Mouse (Mus musculus) MEL (cell line): ENCODE measurements around the gene Med4. TPM values are rescaled to one million over a fixed set of nuclear protein-coding genes. Genes with fewer than 3 reads are reported as not detected.
A peak's percentile ranks its signal among the peaks of the same experiment; 100 is the strongest.

Experiments used
- DNase-seq: peaks from one replicate; pipeline ENCODE4 v3.0.0; 2011; ENCODE audit warnings: low read depth, low spot score
- H3K27ac ChIP-seq: 2 replicates; pipeline ENCODE4 v1.5.1; 2012; ENCODE audit warnings: low read depth, mild to moderate bottlenecking, control low read depth, low read length, moderate library complexity; ENCODE audit not compliant: control insufficient read depth
- H3K27me3 ChIP-seq, 2 experiments: fragments of 150-350 bp in 1 of 2; sonication (generic) in 1 of 2; 2 replicates each; pipeline ENCODE4 v1.6.1; 2012; ENCODE audit warnings: low read length in 2 of 2, mild to moderate bottlenecking in 2 of 2, improper control_type of control experiment in 1 of 2, moderate library complexity in 1 of 2; ENCODE audit not compliant: insufficient read depth in 2 of 2, control insufficient read depth in 1 of 2
- H3K36me3 ChIP-seq, 2 experiments: 2 replicates each; pipeline ENCODE4 v1.6.1; 2012 to 2014; ENCODE audit warnings: low read length in 2 of 2, improper control_type of control experiment in 1 of 2, inconsistent platforms in 1 of 2, mild to moderate bottlenecking in 1 of 2; ENCODE audit not compliant: insufficient read depth in 2 of 2, control insufficient read depth in 1 of 2
- H3K4me1 ChIP-seq, 2 experiments: fragments of 150-350 bp in 1 of 2; sonication (generic) in 1 of 2; 2 replicates each; pipeline ENCODE4 v1.6.1; 2012; ENCODE audit warnings: low read length in 2 of 2, improper control_type of control experiment in 1 of 2, mild to moderate bottlenecking in 1 of 2; ENCODE audit not compliant: insufficient read depth in 2 of 2, control insufficient read depth in 1 of 2
- H3K4me3 ChIP-seq, 2 experiments: fragments of 150-350 bp in 1 of 2; sonication (generic) in 1 of 2; 2 replicates each; pipeline ENCODE4 v1.5.1; 2012; ENCODE audit warnings: low read depth in 2 of 2, low read length in 2 of 2, mild to moderate bottlenecking in 2 of 2, moderate library complexity in 2 of 2, control low read depth in 1 of 2, improper control_type of control experiment in 1 of 2; ENCODE audit not compliant: control insufficient read depth in 1 of 2, insufficient read depth in 1 of 2
- H3K79me2 ChIP-seq: 2 replicates; pipeline ENCODE4 v1.6.1; 2012; ENCODE audit warnings: mild to moderate bottlenecking, low read length, moderate library complexity; ENCODE audit not compliant: control insufficient read depth, poor library complexity, insufficient read depth
- H3K9ac ChIP-seq: 2 replicates; pipeline ENCODE4 v1.6.1; 2012; ENCODE audit warnings: low read depth, mild to moderate bottlenecking, control low read depth, low read length, moderate library complexity; ENCODE audit not compliant: control insufficient read depth, poor library complexity, severe bottlenecking
- H3K9me3 ChIP-seq: fragments of 150-350 bp; sonication (generic); replicated peaks from 2 replicates; pipeline ENCODE4 v1.6.1; 2012; ENCODE audit warnings: mild to moderate bottlenecking, low read length, improper control_type of control experiment, moderate library complexity; ENCODE audit not compliant: insufficient read depth
- BHLHE40 ChIP-seq: IDR thresholded peaks from 2 replicates; pipeline ENCODE4 v1.6.1; 2012; ENCODE audit warnings: low read depth, mild to moderate bottlenecking, inconsistent platforms, low read length, improper control_type of control experiment, borderline replicate concordance
- CHD1 ChIP-seq: IDR thresholded peaks from 2 replicates; pipeline ENCODE4 v1.6.1; 2012; ENCODE audit warnings: low read depth, mild to moderate bottlenecking, inconsistent platforms, low read length, improper control_type of control experiment
- CHD2 ChIP-seq: IDR thresholded peaks from 2 replicates; pipeline ENCODE4 v1.6.1; 2011; ENCODE audit warnings: low read length, improper control_type of control experiment
- CTCF ChIP-seq, 3 experiments: IDR thresholded peaks in 2 of 3; conservative IDR thresholded peaks in 1 of 3; 2 replicates each; pipeline ENCODE4 v1.5.1; 2011 to 2012; ENCODE audit warnings: low read length in 3 of 3, low read depth in 2 of 3, mild to moderate bottlenecking in 2 of 3, improper control_type of control experiment in 1 of 3, inconsistent platforms in 1 of 3, mixed read lengths in 1 of 3, moderate library complexity in 1 of 3; ENCODE audit not compliant: control insufficient read depth in 1 of 3, insufficient read depth in 1 of 3, poor library complexity in 1 of 3, severe bottlenecking in 1 of 3
- E2F4 ChIP-seq: IDR thresholded peaks from 2 replicates; pipeline ENCODE4 v1.6.1; 2011; ENCODE audit warnings: low read depth, low read length, improper control_type of control experiment, borderline replicate concordance
- EP300 ChIP-seq, 2 experiments: IDR thresholded peaks; 2 replicates each; pipeline ENCODE4 v1.6.1; 2011; ENCODE audit warnings: improper control_type of control experiment in 2 of 2, low read length in 2 of 2, low read depth in 1 of 2, mild to moderate bottlenecking in 1 of 2
- ETS1 ChIP-seq: IDR thresholded peaks from 2 replicates; pipeline ENCODE4 v1.6.1; 2012; ENCODE audit warnings: low read depth, mild to moderate bottlenecking, inconsistent platforms, low read length, improper control_type of control experiment, moderate library complexity
- GATA1 ChIP-seq: IDR thresholded peaks from 2 replicates; pipeline ENCODE4 v1.6.1; 2011; ENCODE audit warnings: low read depth, low read length, improper control_type of control experiment
- HCFC1 ChIP-seq: IDR thresholded peaks from 2 replicates; pipeline ENCODE4 v1.6.1; 2012; ENCODE audit warnings: low read depth, mild to moderate bottlenecking, inconsistent platforms, low read length, improper control_type of control experiment, moderate library complexity
- JUND ChIP-seq: IDR thresholded peaks from 2 replicates; pipeline ENCODE4 v1.6.1; 2011; ENCODE audit warnings: low read depth, mild to moderate bottlenecking, improper control_type of control experiment, low read length
- MAFK ChIP-seq: IDR thresholded peaks from 2 replicates; pipeline ENCODE4 v1.6.1; 2011; ENCODE audit warnings: low read depth, mild to moderate bottlenecking, low read length, improper control_type of control experiment, borderline replicate concordance
- MAX ChIP-seq: IDR thresholded peaks from 2 replicates; pipeline ENCODE4 v1.6.1; 2011; ENCODE audit warnings: low read length, improper control_type of control experiment
- MEF2A ChIP-seq: IDR thresholded peaks from 2 replicates; pipeline ENCODE4 v1.6.1; 2014; ENCODE audit warnings: low read depth, mild to moderate bottlenecking, inconsistent platforms, low read length, improper control_type of control experiment; ENCODE audit not compliant: poor library complexity, insufficient replicate concordance, severe bottlenecking; ENCODE audit errors: extremely low read depth
- MXI1 ChIP-seq: IDR thresholded peaks from 2 replicates; pipeline ENCODE4 v1.6.1; 2011; ENCODE audit warnings: mild to moderate bottlenecking, low read depth, low read length, improper control_type of control experiment
- MYB ChIP-seq: IDR thresholded peaks from 2 replicates; pipeline ENCODE4 v1.6.1; 2011; ENCODE audit warnings: mild to moderate bottlenecking, low read depth, low read length, improper control_type of control experiment
- MYC ChIP-seq: IDR thresholded peaks from 2 replicates; pipeline ENCODE4 v1.6.1; 2011; ENCODE audit warnings: low read depth, mild to moderate bottlenecking, low read length, improper control_type of control experiment, moderate library complexity
- NELFE ChIP-seq: IDR thresholded peaks from 2 replicates; pipeline ENCODE4 v1.6.1; 2011; ENCODE audit warnings: low read depth, low read length, improper control_type of control experiment
- NRF1 ChIP-seq: IDR thresholded peaks from 2 replicates; pipeline ENCODE4 v1.6.1; 2014; ENCODE audit warnings: low read depth, mild to moderate bottlenecking, inconsistent platforms, low read length, improper control_type of control experiment, moderate library complexity; ENCODE audit not compliant: poor library complexity, insufficient read depth, severe bottlenecking
- POLR2A ChIP-seq, 2 experiments: IDR thresholded peaks; 2 replicates each; pipeline ENCODE4 v1.6.1; 2011 to 2012; ENCODE audit warnings: low read length in 2 of 2, mild to moderate bottlenecking in 2 of 2, control low read depth in 1 of 2, improper control_type of control experiment in 1 of 2, low read depth in 1 of 2, moderate library complexity in 1 of 2; ENCODE audit not compliant: control insufficient read depth in 1 of 2, insufficient read depth in 1 of 2, poor library complexity in 1 of 2
- POLR2AphosphoS2 ChIP-seq: IDR thresholded peaks from 2 replicates; pipeline ENCODE4 v1.6.1; 2011; ENCODE audit warnings: low read length, improper control_type of control experiment
- POLR2AphosphoS5 ChIP-seq: IDR thresholded peaks from 2 replicates; pipeline ENCODE4 v1.6.1; 2012; ENCODE audit warnings: low read depth, borderline replicate concordance, mild to moderate bottlenecking, inconsistent platforms, low read length, moderate library complexity, mixed read lengths
- RAD21 ChIP-seq: IDR thresholded peaks from 2 replicates; pipeline ENCODE4 v1.6.1; 2011; ENCODE audit warnings: mild to moderate bottlenecking, low read depth, low read length, improper control_type of control experiment
- SMC3 ChIP-seq: IDR thresholded peaks from 2 replicates; pipeline ENCODE4 v1.6.1; 2011; ENCODE audit warnings: low read depth, low read length, improper control_type of control experiment
- TAL1 ChIP-seq: IDR thresholded peaks from 2 replicates; pipeline ENCODE4 v1.6.1; 2012; ENCODE audit warnings: mild to moderate bottlenecking, inconsistent platforms, low read length, moderate library complexity, mixed read lengths
- TBP ChIP-seq: IDR thresholded peaks from 2 replicates; pipeline ENCODE4 v1.8.0; 2011; ENCODE audit warnings: low read depth, low read length, improper control_type of control experiment
- UBTF ChIP-seq: IDR thresholded peaks from 2 replicates; pipeline ENCODE4 v1.6.1; 2012; ENCODE audit warnings: low read depth, mild to moderate bottlenecking, inconsistent platforms, low read length, improper control_type of control experiment, moderate library complexity, borderline replicate concordance; ENCODE audit not compliant: insufficient read depth
- USF1 ChIP-seq: IDR thresholded peaks from 2 replicates; pipeline ENCODE4 v1.6.1; 2014; ENCODE audit warnings: low read depth, mild to moderate bottlenecking, inconsistent platforms, low read length, improper control_type of control experiment, moderate library complexity
- USF2 ChIP-seq, 2 experiments: IDR thresholded peaks; 2 replicates each; pipeline ENCODE4 v1.6.1; 2011 to 2012; ENCODE audit warnings: improper control_type of control experiment in 2 of 2, low read length in 2 of 2, borderline replicate concordance in 1 of 2, inconsistent platforms in 1 of 2, low read depth in 1 of 2, mild to moderate bottlenecking in 1 of 2; ENCODE audit not compliant: insufficient read depth in 1 of 2
- ZKSCAN1 ChIP-seq: IDR thresholded peaks from 2 replicates; pipeline ENCODE4 v1.6.1; 2012; ENCODE audit warnings: low read depth, mild to moderate bottlenecking, inconsistent platforms, low read length, improper control_type of control experiment, moderate library complexity
- ZMIZ1 ChIP-seq: IDR thresholded peaks from 2 replicates; pipeline ENCODE4 v1.6.1; 2012; ENCODE audit warnings: low read depth, mild to moderate bottlenecking, inconsistent platforms, low read length, improper control_type of control experiment, moderate library complexity
- ZNF384 ChIP-seq: IDR thresholded peaks from 2 replicates; pipeline ENCODE4 v1.6.1; 2012; ENCODE audit warnings: low read depth, mild to moderate bottlenecking, inconsistent platforms, low read length, improper control_type of control experiment
- polyA plus RNA-seq, 2 experiments: library from polyadenylated mRNA; stranded (reverse) in 1 of 2; unstranded in 1 of 2; fragments of >175 nt in 1 of 2; fragments of >200 nt in 1 of 2; gene quantifications; 2 replicates each; pipeline versions ENCODE4 v1.2.1 to v1.2.4; 2012; ENCODE audit warnings: low replicate concordance in 2 of 2, low read depth in 1 of 2; ENCODE audit not compliant: insufficient read length in 2 of 2, insufficient read depth in 1 of 2, missing spikeins in 1 of 2
- total RNA-seq: library from RNA; depleted of rRNA; stranded (reverse); fragments of 300-350 nt; gene quantifications from 2 replicates; pipeline ENCODE4 v1.2.3, GENCODE M21; 2012

Med4 gene
- total and polyA plus RNA-seq, 3 experiments: 62.2 to 69.2 TPM; not detected in 1

- 0 out of 4 replicates have a peak, but pooled peaks cover 2 to 7% of the 10 kb centered on the region in 2 experiments for H3K4me1 ChIP-seq
- DNase-seq: no peak
- H3K27me3 ChIP-seq: no peaks in the 10 kb centered on the region
- no peaks in the 10 kb centered on the region for H3K9me3 ChIP-seq
- TF ChIP-seq MAX (no peak), CTCF (IDR thresholded peaks at IDR 0.05 in 2 of 3, conservative IDR thresholded peaks at IDR 0.05 in 1 of 3; ENCODE audit: control insufficient read depth in 1 of 3, insufficient read depth in 1 of 3, low read depth in 2 of 3, low read length in 3 of 3, poor library complexity in 1 of 3, severe bottlenecking in 1 of 3) (no peak), E2F4 (no peak), EP300 (IDR thresholded peaks at IDR 0.05; ENCODE audit: low read depth in 1 of 2, low read length in 2 of 2) (no peak), NRF1 (no peak), RAD21 (no peak), MYB (no peak), TAL1 (no peak), POLR2AphosphoS2 (no peak), BHLHE40 (no peak), GATA1 (no peak), ZKSCAN1 (no peak), ZMIZ1 (no peak), MYC (no peak), USF2 (IDR thresholded peaks at IDR 0.05; ENCODE audit: borderline replicate concordance in 1 of 2, insufficient read depth in 1 of 2, low read depth in 1 of 2, low read length in 2 of 2) (no peak), CHD1 (no peak), HCFC1 (no peak), POLR2AphosphoS5 (no peak), UBTF (no peak), MAFK (no peak)
- TF ChIP-seq, all 39 proteins: peak for 0
- H3K27ac ChIP-seq: no peak overlapping the region
- H3K4me3 ChIP-seq: no peak overlapping the region
- 0 out of 4 replicates have a peak, but pooled peaks cover 0 to 2% of the 10 kb centered on the region in 2 experiments for H3K36me3 ChIP-seq
- H3K9ac ChIP-seq: no peak overlapping the region
- H3K79me2 ChIP-seq: no peaks in the 10 kb centered on the region
These were observed 34.0 kb downstream of the Med4 start for GRCm38 (mm10) chr14:73543781-73544180.

- Histone ChIP-seq H3K9me3 (no peaks in the 10 kb centered on the region), H3K27ac (no peak overlapping the region), H3K27me3 (no peaks in the 10 kb centered on the region), H3K79me2 (no peaks in the 10 kb centered on the region), H3K4me3 (no peak overlapping the region)
- peak; percentile 30 for DNase-seq
- no peak for TF ChIP-seq ZNF384
- TF ChIP-seq ETS1: no peak
- TF ChIP-seq USF1: peak; percentile 77
- no peak for TF ChIP-seq CHD2
- no peak for TF ChIP-seq SMC3
- TF ChIP-seq UBTF: no peak
- TF ChIP-seq TBP: no peak
- TF ChIP-seq E2F4: no peak
- TF ChIP-seq ZMIZ1: no peak
- no peak for TF ChIP-seq POLR2AphosphoS5
- TF ChIP-seq MAX: no peak
- no peak for TF ChIP-seq MXI1
- TF ChIP-seq NELFE: no peak
- no peak for TF ChIP-seq USF2 (IDR thresholded peaks at IDR 0.05; ENCODE audit: borderline replicate concordance in 1 of 2, insufficient read depth in 1 of 2, low read depth in 1 of 2, low read length in 2 of 2)
- no peak for TF ChIP-seq MEF2A
- TF ChIP-seq GATA1: peak; percentile 33; the same call in 1 of the 2 replicates
- TF ChIP-seq JUND: no peak
- TF ChIP-seq POLR2A (IDR thresholded peaks at IDR 0.05; ENCODE audit: control insufficient read depth in 1 of 2, insufficient read depth in 1 of 2, low read depth in 1 of 2, low read length in 2 of 2, poor library complexity in 1 of 2): no peak
- TF ChIP-seq, all 39 proteins: peak for 2
- Histone ChIP-seq H3K9ac (no peak overlapping the region), H3K4me1 (peaks cover 5 to 14% of the 10 kb centered on the region in 2 experiments; a peak in 3 of 4 replicates), H3K36me3 (peaks cover 0 to 7% of the 10 kb centered on the region in 2 experiments; a peak in 2 of 4 replicates)
These were observed 37.2 kb downstream of the Med4 start for GRCm38 (mm10) chr14:73547034-73547433.
